Mouse (Mus musculus) forebrain, embryonic 14.5 days (tissue): ENCODE measurements around the gene Pip5kl1. TPM values are rescaled to one million over a fixed set of nuclear protein-coding genes. Genes with fewer than 3 reads are reported as not detected.

ENCODE experiments used
- ATAC-seq: fragments of 200-750 bp; cut with Nextera tagmentation; 2 replicates; pipeline ENCODE4 v1.8.0; 2017; ENCODE audit warnings: mild to moderate bottlenecking, moderate library complexity
- DNase-seq: peaks from one replicate; pipeline ENCODE4 v3.0.0-alpha.2; 2015; ENCODE audit warnings: low spot score
- H3K27ac ChIP-seq: fragments of 300-500 bp; sonication (generic); 2 replicates; pipeline ENCODE4 v1.5.1; 2014; ENCODE audit warnings: low read depth, mild to moderate bottlenecking, control low read depth, low read length, moderate library complexity
- H3K27me3 ChIP-seq: fragments of 300-500 bp; sonication (generic); replicated peaks from 2 replicates; pipeline ENCODE4 v1.6.1; 2014; ENCODE audit warnings: low read length, control low read depth, mixed read lengths; ENCODE audit not compliant: control insufficient read depth, insufficient read depth
- H3K36me3 ChIP-seq: fragments of 300-500 bp; sonication (generic); 2 replicates; pipeline ENCODE4 v1.6.1; 2014; ENCODE audit warnings: low read length, control low read depth; ENCODE audit not compliant: control insufficient read depth, insufficient read depth
- H3K4me1 ChIP-seq: fragments of 300-500 bp; sonication (generic); 2 replicates; pipeline ENCODE4 v1.6.1; 2014; ENCODE audit warnings: antibody characterized with exemption, low read length, control low read depth; ENCODE audit not compliant: control insufficient read depth, insufficient read depth
- H3K4me2 ChIP-seq: fragments of 300-500 bp; sonication (generic); 2 replicates; pipeline ENCODE4 v1.6.1; 2014; ENCODE audit warnings: mild to moderate bottlenecking, control low read depth, low read length
- H3K4me3 ChIP-seq: fragments of 300-500 bp; sonication (generic); 2 replicates; pipeline ENCODE4 v1.5.1; 2014; ENCODE audit warnings: low read depth, low read length, control low read depth
- H3K9ac ChIP-seq: fragments of 300-500 bp; sonication (generic); 2 replicates; pipeline ENCODE4 v1.6.1; 2014; ENCODE audit warnings: mild to moderate bottlenecking, low read length, control low read depth, moderate library complexity
- H3K9me3 ChIP-seq: fragments of 300-500 bp; sonication (generic); replicated peaks from 2 replicates; pipeline ENCODE4 v1.6.1; 2016; ENCODE audit warnings: low read length, control low read depth, mixed read lengths; ENCODE audit not compliant: control insufficient read depth
- WGBS: fragments of 180-500 bp; shearing (Covaris S2); extraction: QIAGEN DNeasy Blood & Tissue Kit; methylation state at CpG from one replicate; pipeline ENCODE4 v1.1.7; 2014; 5-methylcytosine and 5-hydroxymethylcytosine counted together
- polyA plus RNA-seq: library from polyadenylated mRNA; unstranded; fragments of >200 nt; fragmentation: Nextera tagmentation; extraction: Ambion mirVana; gene quantifications from 2 replicates; pipeline ENCODE4 v1.2.1, GENCODE M21; 2014

The Pip5kl1 gene
- polyA plus RNA-seq, 1 experiment from 2014 or later: 4.7 TPM

DNA sequence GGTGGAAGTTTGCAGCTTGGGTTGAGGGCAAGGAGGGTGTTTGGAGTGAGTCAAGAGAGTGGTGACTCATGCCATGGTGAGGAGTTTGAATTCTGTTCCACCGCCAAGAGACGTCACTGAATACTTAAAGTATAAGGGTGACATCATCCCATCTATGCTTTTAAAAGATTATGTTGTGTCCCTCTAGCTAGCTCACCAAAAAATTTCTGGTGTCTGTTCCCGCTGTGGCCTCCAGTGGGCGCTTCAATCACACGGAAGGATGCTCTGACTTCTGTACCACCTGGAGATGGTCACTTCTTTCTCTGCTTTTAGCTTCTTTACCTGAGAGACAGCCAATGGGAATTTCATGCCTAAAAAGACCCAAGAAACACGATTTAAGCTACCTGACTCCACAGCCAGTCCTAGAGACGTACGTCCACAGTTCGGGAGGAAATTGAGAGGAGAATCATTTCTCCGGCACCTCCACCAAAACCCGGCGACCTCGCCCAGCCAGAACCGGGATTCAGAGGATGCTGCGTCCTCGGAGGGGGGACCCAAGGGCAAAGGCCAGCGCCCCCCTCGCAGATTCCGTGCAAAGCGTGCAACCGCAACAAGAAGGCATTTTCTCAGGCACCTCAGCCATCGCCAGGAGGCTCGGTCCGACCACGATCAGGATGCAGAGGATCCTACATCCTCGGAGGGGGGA, 446 bp downstream of the Pip5kl1 start:
- ATAC-seq (0 out of 2 replicates have a peak, but pooled peaks have one; percentile 33), DNase-seq (peak; percentile 70)
- Histone ChIP-seq H3K9me3 (no peaks in the 10 kb centered on the region), H3K9ac (peak overlapping the region; percentile 66), H3K36me3 (0 out of 2 replicates have a peak, but pooled peaks cover 7% of the 10 kb centered on the region), H3K4me2 (peak overlapping the region; percentile 100), H3K4me3 (peak overlapping the region; percentile 49), H3K4me1 (peaks cover 7% of the 10 kb centered on the region), H3K27me3 (0 out of 2 replicates have a peak, but pooled peaks cover 5% of the 10 kb centered on the region), H3K27ac (no peak overlapping the region)
- under 1% methylated on average over 26 of the region's 26 CpGs for WGBS

GRCm38 (mm10) chr2:32575586-32576160, 1.1 kb downstream of the Pip5kl1 start, which contains the start of gene 9430097D07Rik:
9430097D07Rik (minus strand) TSS chr2:32575684.
- Histone ChIP-seq H3K4me2 (peak within 1 kb of the TSS; percentile 100), H3K27ac (no peak within 1 kb of the TSS), H3K36me3 (0 out of 2 replicates have a peak, but pooled peaks cover 7% of the 10 kb centered on the region), H3K4me1 (peaks cover 7% of the 10 kb centered on the region), H3K4me3 (peak within 1 kb of the TSS; percentile 49), H3K9me3 (no peaks in the 10 kb centered on the region), H3K27me3 (0 out of 2 replicates have a peak, but pooled peaks cover 5% of the 10 kb centered on the region), H3K9ac (peak within 1 kb of the TSS; percentile 66)
- DNase-seq (peak; percentile 89), ATAC-seq (peak; percentile 82)
- WGBS: 5% methylated on average over 28 of the region's 28 CpGs

DNA sequence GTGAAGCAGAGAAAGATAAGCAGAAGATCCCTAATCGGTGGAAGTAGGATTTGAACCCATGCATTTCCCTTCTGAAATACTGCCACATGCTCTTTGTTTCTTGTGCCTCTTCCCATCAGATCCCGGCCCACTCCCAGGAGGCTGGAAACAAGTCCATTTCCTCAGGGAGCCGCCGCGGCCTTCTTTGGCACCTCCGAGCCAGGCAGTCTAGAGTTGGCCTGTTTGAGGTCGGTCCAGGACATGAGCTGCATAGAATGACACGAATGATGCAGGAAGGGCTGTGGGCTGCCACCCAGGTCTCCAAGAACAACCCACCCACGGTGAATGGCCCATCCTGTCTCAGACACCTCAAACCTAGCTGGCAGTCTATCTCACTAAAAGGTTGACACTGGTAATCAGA, 1.9 kb downstream of the Pip5kl1 start:
- Histone ChIP-seq H3K36me3 (0 out of 2 replicates have a peak, but pooled peaks cover 7% of the 10 kb centered on the region), H3K4me3 (no peak overlapping the region), H3K27ac (no peak overlapping the region), H3K9ac (no peak overlapping the region), H3K4me1 (peaks cover 4% of the 10 kb centered on the region), H3K9me3 (no peaks in the 10 kb centered on the region), H3K27me3 (0 out of 2 replicates have a peak, but pooled peaks cover 5% of the 10 kb centered on the region), H3K4me2 (no peak overlapping the region)
- no peak for DNase-seq
- no peak for ATAC-seq
- 91% methylated on average over 9 of the region's 9 CpGs for WGBS

DNA sequence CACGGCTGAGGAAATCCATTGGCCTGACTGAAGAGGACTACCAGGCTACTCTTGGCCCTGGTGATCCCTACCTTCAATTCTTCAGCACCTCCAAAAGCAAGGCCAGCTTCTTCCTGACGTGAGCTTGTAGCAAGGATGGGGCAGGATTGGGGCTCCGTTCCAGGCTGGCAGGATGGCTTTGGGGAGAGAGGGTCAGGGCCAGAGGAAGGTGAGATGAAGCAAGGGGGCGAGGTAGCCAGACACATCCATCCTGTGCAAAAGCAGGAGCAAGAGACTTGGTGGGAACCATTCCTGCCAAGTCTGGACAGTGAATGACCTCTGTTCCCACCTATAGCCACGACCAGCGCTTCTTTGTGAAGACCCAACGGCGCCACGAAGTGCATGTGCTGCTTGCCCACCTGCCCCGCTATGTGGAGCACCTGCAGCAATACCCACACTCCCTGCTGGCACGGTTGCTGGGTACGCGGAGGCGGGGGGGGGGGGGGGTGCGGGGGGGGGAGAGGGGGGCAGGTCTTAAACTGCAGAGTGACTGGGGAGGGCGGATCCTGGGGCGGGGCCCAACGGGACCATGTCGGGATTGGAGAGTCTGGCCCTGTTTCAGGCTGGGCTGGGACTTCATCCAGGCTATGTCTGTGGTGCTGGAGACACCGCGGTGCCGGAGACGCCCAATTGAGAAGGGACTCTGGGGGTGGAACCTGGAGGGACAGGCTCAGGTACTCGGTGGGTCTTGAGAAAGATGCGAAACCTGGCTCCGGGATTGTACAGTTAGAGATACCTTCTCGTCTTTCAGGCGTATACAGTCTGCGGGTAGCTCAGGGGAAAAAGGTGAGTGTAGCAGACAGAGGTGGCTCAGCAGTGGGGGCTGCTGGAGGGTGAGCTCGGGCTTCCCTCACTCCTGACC, 3.8 kb downstream of the Pip5kl1 start:
- Histone ChIP-seq H3K36me3 (0 out of 2 replicates have a peak, but pooled peaks cover 1% of the 10 kb centered on the region), H3K4me1 (0 out of 2 replicates have a peak, but pooled peaks cover 3% of the 10 kb centered on the region), H3K9me3 (no peaks in the 10 kb centered on the region), H3K4me3 (no peak overlapping the region), H3K9ac (no peak overlapping the region), H3K27me3 (0 out of 2 replicates have a peak, but pooled peaks cover 5% of the 10 kb centered on the region), H3K4me2 (no peak overlapping the region), H3K27ac (no peak overlapping the region)
- no peak for DNase-seq
- WGBS: 47% methylated on average over 17 of the region's 30 CpGs
- ATAC-seq: no peak

DNA sequence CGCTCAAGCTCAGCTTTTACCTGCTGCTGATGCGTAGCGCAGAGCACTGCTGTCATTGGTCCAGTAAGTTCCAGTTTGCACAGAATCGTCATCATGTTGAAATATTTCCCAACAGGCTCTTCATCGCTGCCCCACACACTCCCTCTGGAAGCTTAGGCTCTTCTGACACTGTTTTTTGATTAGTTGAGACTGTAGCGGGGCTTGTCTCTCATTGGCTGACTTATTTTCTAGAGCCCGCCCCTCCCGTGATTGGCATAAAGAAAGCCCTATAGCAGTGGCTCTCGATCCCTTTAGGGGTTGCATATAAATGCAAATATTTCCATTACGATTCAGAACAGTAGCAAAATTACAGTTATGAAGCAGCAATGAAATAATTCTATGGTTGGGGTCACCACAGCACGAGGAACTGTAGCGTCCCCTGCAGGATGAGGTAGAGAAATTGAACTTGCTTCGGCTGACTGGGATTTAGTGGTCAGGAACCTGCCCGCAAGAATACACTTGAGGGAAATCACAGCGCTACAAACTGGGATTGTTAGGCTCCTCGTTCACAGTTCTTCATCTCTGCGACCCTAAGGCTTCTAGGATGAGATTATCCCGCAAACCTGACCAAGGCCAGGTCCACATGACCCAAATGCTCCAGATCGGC, 7.0 kb downstream of the Pip5kl1 start:
- Histone ChIP-seq H3K36me3 (no peaks in the 10 kb centered on the region), H3K27me3 (0 out of 2 replicates have a peak, but pooled peaks cover 5% of the 10 kb centered on the region), H3K4me3 (peak overlapping the region; percentile 17), H3K9me3 (no peaks in the 10 kb centered on the region), H3K9ac (peak overlapping the region; percentile 41; the same call in 1 of the 2 replicates), H3K27ac (no peak overlapping the region), H3K4me1 (0 out of 2 replicates have a peak, but pooled peaks cover 3% of the 10 kb centered on the region), H3K4me2 (peak overlapping the region; percentile 38; the same call in 1 of the 2 replicates)
- DNase-seq (peak; percentile 85), ATAC-seq (peak; percentile 79)
- WGBS: 35% methylated on average over 19 of the region's 19 CpGs

GRCm38 (mm10) chr2:32582830-32583799, 8.5 kb downstream of the Pip5kl1 start:
- Histone ChIP-seq H3K36me3 (no peaks in the 10 kb centered on the region), H3K27me3 (0 out of 2 replicates have a peak, but pooled peaks cover 3% of the 10 kb centered on the region), H3K27ac (no peak overlapping the region), H3K9me3 (no peaks in the 10 kb centered on the region), H3K9ac (peak overlapping the region; percentile 48), H3K4me2 (peak overlapping the region; percentile 52), H3K4me3 (peak overlapping the region; percentile 19), H3K4me1 (peaks cover 11% of the 10 kb centered on the region)
- ATAC-seq: peak; percentile 73
- DNase-seq: peak; percentile 91
- WGBS: 12% methylated on average over 37 of the region's 37 CpGs

- Histone ChIP-seq H3K36me3 (no peaks in the 10 kb centered on the region), H3K4me3 (no peak overlapping the region), H3K27me3 (no peaks in the 10 kb centered on the region), H3K9ac (no peak overlapping the region), H3K27ac (no peak overlapping the region), H3K4me1 (peaks cover 13% of the 10 kb centered on the region), H3K4me2 (no peak overlapping the region), H3K9me3 (no peaks in the 10 kb centered on the region)
- DNase-seq (no peak), ATAC-seq (no peak)
- 85% methylated on average over 7 of the region's 7 CpGs for WGBS
Observed at GRCm38 (mm10) chr2:32585149-32585714, 10.6 kb downstream of the Pip5kl1 start.
